Mouse (Mus musculus): ENCODE data around the gene Tlcd2. TPM values are rescaled to one million over a fixed set of nuclear protein-coding genes. Genes with fewer than 3 reads are reported as not detected.

Tlcd2 gene
- polyA plus RNA-seq, 1 experiment from 2014 or later, result 8.9 TPM

DNA sequence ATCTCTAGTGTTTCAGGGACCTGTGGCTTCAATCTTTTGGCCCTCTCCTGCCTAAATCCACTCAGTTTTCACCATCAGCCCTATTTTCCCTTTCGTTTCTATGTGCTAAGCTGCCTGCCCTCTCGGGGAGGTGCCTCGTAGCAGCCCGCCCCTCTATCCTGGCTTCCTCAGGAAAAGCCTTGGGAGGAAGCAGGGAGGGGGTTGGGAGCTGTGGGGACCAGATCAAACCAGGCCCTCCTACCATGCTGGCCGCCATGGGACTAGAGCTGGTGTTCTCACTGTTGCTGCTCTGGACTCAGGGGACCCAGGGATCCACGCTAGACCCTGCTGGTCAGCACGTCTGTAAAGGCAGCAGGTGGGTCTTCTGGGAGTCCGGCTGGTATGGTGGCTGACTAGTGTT lies 51.8 kb downstream of the Tlcd2 start, which contains the start of gene Scarf1:
TSS of gene Scarf1 (plus strand) at position 205 of the 400 bp plus-strand sequence.
- ATAC-seq (ENCODE audit: low FRiP score) (no peak), DNase-seq (ENCODE audit: low spot score, missing footprints) (peak; percentile 76)
- peaks cover 13% of the 10 kb centered on the region for H3K4me1 ChIP-seq (ENCODE audit: control insufficient read depth, insufficient read depth, low read length)
- no peaks in the 10 kb centered on the region for H3K9me3 ChIP-seq (ENCODE audit: control insufficient read depth, low read length)
- H3K36me3 ChIP-seq (ENCODE audit: control insufficient read depth, insufficient read depth, low read length), result peaks cover 7% of the 10 kb centered on the region; the same call in 1 of the 2 replicates
- H3K27ac ChIP-seq (ENCODE audit: low read depth, low read length), result no peak within 1 kb of the TSS
- no peak within 1 kb of the TSS for H3K9ac ChIP-seq (ENCODE audit: low read length)
- no peak within 1 kb of the TSS for H3K4me3 ChIP-seq (ENCODE audit: low read depth, low read length)
- WGBS, result 53% methylated on average over 8 of the region's 8 CpGs
- no peak within 1 kb of the TSS for H3K4me2 ChIP-seq
- no peaks in the 10 kb centered on the region for H3K27me3 ChIP-seq (ENCODE audit: control insufficient read depth, insufficient read depth, low read length)

DNA sequence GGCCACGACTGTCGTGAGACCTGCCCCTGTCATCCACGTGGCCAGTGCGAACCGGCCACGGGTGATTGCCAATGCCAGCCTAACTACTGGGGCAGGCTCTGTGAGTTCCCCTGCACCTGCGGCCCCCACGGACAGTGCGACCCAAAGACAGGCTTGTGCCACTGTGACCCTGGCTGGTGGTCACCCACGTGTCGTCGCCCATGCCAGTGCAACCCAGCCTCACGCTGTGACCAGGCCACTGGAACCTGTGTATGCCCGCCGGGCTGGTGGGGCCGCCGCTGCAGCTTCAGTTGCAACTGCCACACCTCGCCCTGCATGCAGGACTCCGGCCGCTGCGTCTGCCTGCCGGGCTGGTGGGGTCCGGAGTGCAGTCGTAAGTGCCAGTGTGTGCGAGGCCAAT lies 53.7 kb downstream of the Tlcd2 start:
- H3K27me3 ChIP-seq (ENCODE audit: control insufficient read depth, insufficient read depth, low read length), result no peaks in the 10 kb centered on the region
- H3K9ac ChIP-seq (ENCODE audit: low read length), result no peak overlapping the region
- no peak overlapping the region for H3K27ac ChIP-seq (ENCODE audit: low read depth, low read length)
- no peaks in the 10 kb centered on the region for H3K36me3 ChIP-seq (ENCODE audit: control insufficient read depth, insufficient read depth, low read length)
- H3K4me3 ChIP-seq (ENCODE audit: low read depth, low read length), result no peak overlapping the region
- ATAC-seq (ENCODE audit: low FRiP score), result no peak
- WGBS, result 94% methylated on average over 25 of the region's 25 CpGs
- H3K4me1 ChIP-seq (ENCODE audit: control insufficient read depth, insufficient read depth, low read length), result peaks cover 2% of the 10 kb centered on the region
- H3K4me2 ChIP-seq, result no peak overlapping the region
- H3K9me3 ChIP-seq (ENCODE audit: control insufficient read depth, low read length), result no peaks in the 10 kb centered on the region
- peak; percentile 23 for DNase-seq (ENCODE audit: low spot score, missing footprints)

DNA sequence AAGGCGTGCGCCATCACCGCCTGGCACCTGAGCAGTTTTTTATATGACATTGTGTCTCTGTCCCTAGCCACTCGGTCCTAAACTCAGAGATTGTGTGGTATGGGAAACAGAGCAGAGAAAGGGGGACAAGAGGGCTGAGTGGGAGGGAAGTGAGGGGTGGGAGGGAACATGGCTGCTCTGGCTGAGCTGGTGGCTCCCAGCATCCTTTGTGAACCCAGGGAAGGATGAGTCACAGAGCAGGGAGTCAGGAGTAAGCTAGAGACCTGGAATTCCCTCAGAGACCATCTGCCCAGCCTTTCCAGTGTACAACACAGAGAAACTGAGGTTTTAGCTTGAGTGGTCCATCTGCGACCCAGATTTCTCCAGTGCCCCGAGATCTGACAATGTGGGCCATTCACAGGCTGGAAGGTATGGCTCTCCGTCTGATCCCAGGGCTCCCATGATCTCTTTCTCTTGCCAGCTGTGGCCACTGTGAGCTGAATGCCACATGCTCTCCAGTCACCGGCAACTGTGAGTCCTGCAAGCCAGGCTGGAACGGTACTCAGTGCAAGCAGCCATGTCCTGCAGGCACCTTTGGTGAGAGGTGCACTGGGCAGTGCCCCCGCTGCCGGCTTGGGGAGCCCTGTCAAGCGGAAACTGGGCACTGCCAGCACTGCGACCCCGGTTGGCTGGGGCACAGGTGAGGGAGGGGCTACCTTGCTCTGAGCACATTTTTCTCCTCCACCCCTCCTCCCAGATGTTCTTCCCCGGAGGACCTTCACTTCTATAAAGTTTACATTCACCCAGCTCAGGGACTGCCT lies 58.5 kb downstream of the Tlcd2 start:
- no peak overlapping the region for H3K4me2 ChIP-seq
- 80% methylated on average over 15 of the region's 15 CpGs for WGBS
- H3K9ac ChIP-seq (ENCODE audit: low read length), result no peak overlapping the region
- H3K9me3 ChIP-seq (ENCODE audit: control insufficient read depth, low read length), result no peaks in the 10 kb centered on the region
- no peak overlapping the region for H3K27ac ChIP-seq (ENCODE audit: low read depth, low read length)
- no peaks in the 10 kb centered on the region for H3K36me3 ChIP-seq (ENCODE audit: control insufficient read depth, insufficient read depth, low read length)
- DNase-seq (ENCODE audit: low spot score, missing footprints) (no peak), ATAC-seq (ENCODE audit: low FRiP score) (no peak)
- H3K4me3 ChIP-seq (ENCODE audit: low read depth, low read length), result no peak overlapping the region
- H3K4me1 ChIP-seq (ENCODE audit: control insufficient read depth, insufficient read depth, low read length), result no peaks in the 10 kb centered on the region
- H3K27me3 ChIP-seq (ENCODE audit: control insufficient read depth, insufficient read depth, low read length), result no peaks in the 10 kb centered on the region

MicroRNA genes within 50 kb of the gene (microRNA counts, 519-probe panel; counts per million panel counts)
- microRNA mmu-miR-22, result 5,703 counts per million, percentile 76 among the panel's probes with 10 or more counts

Small RNA genes lying within 50 kb of the gene (microRNA-seq; reads per million reads assigned to microRNA genes)
- gene Mir22, result 6,729 reads per million, percentile 93 among the genes with 10 or more reads in this experiment

Other genes starting within 250 kb of the Tlcd2 start
- 124 and 126 TPM in 2 replicates for gene Rpa1, start 113.4 kb upstream of the Tlcd2 start, polyA plus RNA-seq (2014; fragmentation: Nextera tagmentation; extraction: Ambion mirVana)
- gene Smyd4, start 113.3 kb upstream of the Tlcd2 start, polyA plus RNA-seq (2014; fragmentation: Nextera tagmentation; extraction: Ambion mirVana), result 11.6 and 13.1 TPM in 2 replicates
- gene Serpinf1, start 39.0 kb upstream of the Tlcd2 start, polyA plus RNA-seq (2014; fragmentation: Nextera tagmentation; extraction: Ambion mirVana), result 56.2 and 58.2 TPM in 2 replicates
- gene Serpinf2, start 22.1 kb upstream of the Tlcd2 start, polyA plus RNA-seq (2014; fragmentation: Nextera tagmentation; extraction: Ambion mirVana), result not detected in 2 replicates
- gene Wdr81, start 7.0 kb upstream of the Tlcd2 start, polyA plus RNA-seq (2014; fragmentation: Nextera tagmentation; extraction: Ambion mirVana), result 2.8 and 3.9 TPM in 2 replicates
- gene Prpf8, start 25.1 kb downstream of the Tlcd2 start, polyA plus RNA-seq (2014; fragmentation: Nextera tagmentation; extraction: Ambion mirVana), result 94.9 and 100.0 TPM in 2 replicates
- 0.53 and 0.72 TPM in 2 replicates for gene Rilp, start 48.4 kb downstream of the Tlcd2 start, polyA plus RNA-seq (2014; fragmentation: Nextera tagmentation; extraction: Ambion mirVana)
- 2.9 and 3.4 TPM in 2 replicates for gene Scarf1, start 51.8 kb downstream of the Tlcd2 start, polyA plus RNA-seq (2014; fragmentation: Nextera tagmentation; extraction: Ambion mirVana)
- gene Slc43a2, start 70.0 kb downstream of the Tlcd2 start, polyA plus RNA-seq (2014; fragmentation: Nextera tagmentation; extraction: Ambion mirVana), result 3.3 and 3.7 TPM in 2 replicates
- 87.9 and 90.7 TPM in 2 replicates for gene Pitpna, start 126.4 kb downstream of the Tlcd2 start, polyA plus RNA-seq (2014; fragmentation: Nextera tagmentation; extraction: Ambion mirVana)
- 23.7 and 25.6 TPM in 2 replicates for gene Inpp5k, start 169.3 kb downstream of the Tlcd2 start, polyA plus RNA-seq (2014; fragmentation: Nextera tagmentation; extraction: Ambion mirVana)
- 9.8 and 10.2 TPM in 2 replicates for gene Myo1c, start 188.8 kb downstream of the Tlcd2 start, polyA plus RNA-seq (2014; fragmentation: Nextera tagmentation; extraction: Ambion mirVana)
- gene Crk, start 217.5 kb downstream of the Tlcd2 start, polyA plus RNA-seq (2014; fragmentation: Nextera tagmentation; extraction: Ambion mirVana), result 128 and 130 TPM in 2 replicates